Mouse (Mus musculus) CH12.LX (cell line): ENCODE measurements at regions not wholly inside any gene's neighbourhood (a gene's known extent, or its start where the extent isn't known, plus 50 kb on each side); places are given as distances from the start of the nearest gene placed in this dataset.

Source experiments
- DNase-seq: peaks from one replicate; pipeline ENCODE4 v3.0.0-alpha.2; 2013; ENCODE audit errors: extremely low read depth
- H3K27ac ChIP-seq: 2 replicates; pipeline ENCODE4 v1.5.1; 2012; ENCODE audit warnings: low read depth, mild to moderate bottlenecking, control low read depth, moderate library complexity; ENCODE audit not compliant: insufficient read depth
- H3K27me3 ChIP-seq: replicated peaks from 2 replicates; pipeline ENCODE3; 2012; ENCODE audit warnings: inconsistent platforms
- H3K36me3 ChIP-seq, 2 experiments: replicated peaks in 1 of 2; 2 replicates each; pipeline versions ENCODE3 to v1.6.1; 2012; ENCODE audit warnings: inconsistent platforms in 1 of 2, low read length in 1 of 2, mild to moderate bottlenecking in 1 of 2, mixed read lengths in 1 of 2, moderate library complexity in 1 of 2; ENCODE audit not compliant: control insufficient read depth in 1 of 2, insufficient read depth in 1 of 2
- H3K4me1 ChIP-seq, 2 experiments: 2 replicates each; pipeline ENCODE4 v1.6.1; 2012; ENCODE audit warnings: inconsistent platforms in 1 of 2, moderate library complexity in 1 of 2; ENCODE audit not compliant: insufficient read depth in 2 of 2, control insufficient read depth in 1 of 2
- H3K4me2 ChIP-seq: 2 replicates; pipeline ENCODE4 v1.6.1; 2012; ENCODE audit warnings: low read depth, mild to moderate bottlenecking, control low read depth; ENCODE audit not compliant: poor library complexity, insufficient read depth, severe bottlenecking
- H3K4me3 ChIP-seq, 3 experiments: fragments of 150-350 bp in 1 of 3; sonication (generic) in 1 of 3; replicated peaks in 1 of 3; 2 replicates each; pipeline versions ENCODE3 to v1.5.1; 2011 to 2012; ENCODE audit warnings: low read depth in 2 of 3, low read length in 2 of 3, mild to moderate bottlenecking in 2 of 3, moderate library complexity in 2 of 3, control low read depth in 1 of 3, improper control_type of control experiment in 1 of 3, inconsistent platforms in 1 of 3, mixed read lengths in 1 of 3; ENCODE audit not compliant: poor library complexity in 1 of 3
- H3K79me2 ChIP-seq: replicated peaks from 2 replicates; pipeline ENCODE4 v1.6.1; 2012; ENCODE audit warnings: mild to moderate bottlenecking, moderate library complexity; ENCODE audit not compliant: control insufficient read depth, poor library complexity, insufficient read depth, severe bottlenecking; ENCODE audit errors: extremely low read depth
- H3K9ac ChIP-seq: 2 replicates; pipeline ENCODE4 v1.6.1; 2012; ENCODE audit warnings: low read depth, mild to moderate bottlenecking, control low read depth, moderate library complexity; ENCODE audit not compliant: insufficient read depth
- H3K9me3 ChIP-seq: replicated peaks from 2 replicates; pipeline ENCODE3; 2012; ENCODE audit warnings: low read length, inconsistent platforms, mixed read lengths
- BHLHE40 ChIP-seq: IDR thresholded peaks from 2 replicates; pipeline ENCODE4 v1.6.1; 2011; ENCODE audit warnings: mild to moderate bottlenecking, low read depth, low read length, improper control_type of control experiment
- CHD2 ChIP-seq: IDR thresholded peaks from 2 replicates; pipeline ENCODE4 v1.6.1; 2011; ENCODE audit warnings: low read length, improper control_type of control experiment
- E2F4 ChIP-seq: IDR thresholded peaks from 2 replicates; pipeline ENCODE4 v1.6.1; 2011; ENCODE audit warnings: low read depth, low read length, improper control_type of control experiment; ENCODE audit not compliant: insufficient replicate concordance
- ELF1 ChIP-seq: IDR thresholded peaks from 2 replicates; pipeline ENCODE4 v1.6.1; 2014; ENCODE audit warnings: low read depth, mild to moderate bottlenecking, inconsistent platforms, low read length, improper control_type of control experiment
- EP300 ChIP-seq: IDR thresholded peaks from 2 replicates; pipeline ENCODE4 v1.6.1; 2011; ENCODE audit warnings: low read length, improper control_type of control experiment
- GABPA ChIP-seq: IDR thresholded peaks from 2 replicates; pipeline ENCODE4 v1.6.1; 2012; ENCODE audit warnings: low read depth, low read length, improper control_type of control experiment, inconsistent platforms; ENCODE audit not compliant: insufficient replicate concordance
- HCFC1 ChIP-seq: IDR thresholded peaks from 2 replicates; pipeline ENCODE4 v1.6.1; 2012; ENCODE audit warnings: low read depth, mild to moderate bottlenecking, inconsistent platforms, low read length, improper control_type of control experiment
- IRF4 ChIP-seq: IDR thresholded peaks from 2 replicates; pipeline ENCODE4 v1.6.1; 2014; ENCODE audit warnings: low read depth, mild to moderate bottlenecking, inconsistent platforms, low read length, improper control_type of control experiment
- JUND ChIP-seq: conservative IDR thresholded peaks from 2 replicates; pipeline ENCODE4 v1.6.1; 2011; ENCODE audit warnings: low read depth, low read length, improper control_type of control experiment
- KAT2A ChIP-seq: IDR thresholded peaks from 2 replicates; pipeline ENCODE4 v1.6.1; 2012; ENCODE audit warnings: low read length, improper control_type of control experiment, inconsistent platforms; ENCODE audit not compliant: insufficient replicate concordance
- MAFK ChIP-seq: IDR thresholded peaks from 2 replicates; pipeline ENCODE4 v1.6.1; 2011; ENCODE audit warnings: low read length, improper control_type of control experiment; ENCODE audit not compliant: insufficient replicate concordance
- MEF2A ChIP-seq: IDR thresholded peaks from 2 replicates; pipeline ENCODE4 v1.6.1; 2014; ENCODE audit warnings: low read depth, mild to moderate bottlenecking, inconsistent platforms, low read length, improper control_type of control experiment, borderline replicate concordance
- MXI1 ChIP-seq: IDR thresholded peaks from 2 replicates; pipeline ENCODE4 v1.6.1; 2011; ENCODE audit warnings: mild to moderate bottlenecking, low read depth, low read length, improper control_type of control experiment
- NELFE ChIP-seq: IDR thresholded peaks from 2 replicates; pipeline ENCODE4 v1.6.1; 2011; ENCODE audit warnings: low read depth, low read length, improper control_type of control experiment
- NRF1 ChIP-seq: IDR thresholded peaks from 2 replicates; pipeline ENCODE4 v1.6.1; 2014; ENCODE audit warnings: low read depth, mild to moderate bottlenecking, inconsistent platforms, low read length, improper control_type of control experiment, moderate library complexity
- PAX5 ChIP-seq: IDR thresholded peaks from 2 replicates; pipeline ENCODE4 v1.6.1; 2012; ENCODE audit warnings: low read length, inconsistent platforms, mixed read lengths
- RAD21 ChIP-seq: IDR thresholded peaks from 2 replicates; pipeline ENCODE4 v1.6.1; 2011; ENCODE audit warnings: low read depth, mild to moderate bottlenecking, low read length, improper control_type of control experiment, moderate library complexity
- RCOR1 ChIP-seq: conservative IDR thresholded peaks from 2 replicates; pipeline ENCODE4 v1.6.1; 2012; ENCODE audit warnings: low read depth, mild to moderate bottlenecking, inconsistent platforms, low read length, improper control_type of control experiment
- SIN3A ChIP-seq: IDR thresholded peaks from 2 replicates; pipeline ENCODE4 v1.6.1; 2012; ENCODE audit warnings: low read length, improper control_type of control experiment, inconsistent platforms
- TBP ChIP-seq: conservative IDR thresholded peaks from 2 replicates; pipeline ENCODE4 v1.6.1; 2011; ENCODE audit warnings: low read depth, low read length, improper control_type of control experiment
- ZKSCAN1 ChIP-seq: IDR thresholded peaks from 2 replicates; pipeline ENCODE4 v1.6.1; 2012; ENCODE audit warnings: low read depth, inconsistent platforms, low read length, improper control_type of control experiment, borderline replicate concordance
- ZMIZ1 ChIP-seq: IDR thresholded peaks from 2 replicates; pipeline ENCODE4 v1.6.1; 2012; ENCODE audit warnings: low read depth, mild to moderate bottlenecking, inconsistent platforms, low read length, improper control_type of control experiment
- ZNF384 ChIP-seq: IDR thresholded peaks from 2 replicates; pipeline ENCODE4 v1.6.1; 2012; ENCODE audit warnings: low read depth, low read length, improper control_type of control experiment, inconsistent platforms
- dilution Hi-C: fragments of 300-500 bp; cut with MboI; formaldehyde crosslinking; loops from 2 replicates; pipeline ENCODE4 v1.14.3; 2020; ENCODE audit warnings: low sequenced_read_pairs; ENCODE audit not compliant: extremely low pct_unique_long_range_greater_than_20kb, extremely low pct_ligation_motif_present
- in situ Hi-C: fragments of 300-500 bp; cut with MboI; formaldehyde crosslinking; loops from 3 replicates; pipeline ENCODE4 v1.14.3; 2019; ENCODE audit warnings: low sequenced_read_pairs, low pct_ligation_motif_present, low pct_unique_long_range_greater_than_20kb, mixed read lengths

DNA sequence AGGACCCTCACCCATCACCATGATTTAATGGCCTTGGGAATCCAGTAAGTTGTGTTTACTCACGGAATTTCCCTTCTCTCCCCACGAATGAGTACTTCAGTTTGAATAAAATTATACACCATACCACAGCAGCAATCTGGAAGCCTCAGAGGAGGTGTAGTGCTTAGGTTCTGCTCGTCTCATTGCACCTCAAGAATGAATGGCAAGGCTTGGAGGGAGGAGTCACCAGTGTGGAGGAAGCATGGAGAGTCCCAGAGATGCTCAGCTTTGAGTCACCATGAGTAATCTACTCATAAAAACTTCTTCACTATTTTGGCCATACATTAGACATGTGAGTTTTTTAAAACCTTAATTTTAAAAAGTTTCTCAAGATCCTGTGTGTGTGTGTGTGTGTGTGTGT, 98.8 kb upstream of the Nrip1 start:
- TF ChIP-seq PAX5 (no peak), KAT2A (no peak), E2F4 (no peak), JUND (no peak)
- no peak overlapping the region for H3K4me3 ChIP-seq
- no peak overlapping the region for H3K4me2 ChIP-seq
- H3K36me3 ChIP-seq, result no peaks in the 10 kb centered on the region
- no peak overlapping the region for H3K9ac ChIP-seq
- H3K9me3 ChIP-seq, result peaks cover 67% of the 10 kb centered on the region
- no peak overlapping the region for H3K27ac ChIP-seq
- H3K27me3 ChIP-seq, result no peaks in the 10 kb centered on the region
- no peaks in the 10 kb centered on the region for H3K79me2 ChIP-seq
- in situ Hi-C loops (no loop called here), dilution Hi-C loops (no loop called here)
- no peaks in the 10 kb centered on the region for H3K4me1 ChIP-seq
- no peak for DNase-seq

DNA sequence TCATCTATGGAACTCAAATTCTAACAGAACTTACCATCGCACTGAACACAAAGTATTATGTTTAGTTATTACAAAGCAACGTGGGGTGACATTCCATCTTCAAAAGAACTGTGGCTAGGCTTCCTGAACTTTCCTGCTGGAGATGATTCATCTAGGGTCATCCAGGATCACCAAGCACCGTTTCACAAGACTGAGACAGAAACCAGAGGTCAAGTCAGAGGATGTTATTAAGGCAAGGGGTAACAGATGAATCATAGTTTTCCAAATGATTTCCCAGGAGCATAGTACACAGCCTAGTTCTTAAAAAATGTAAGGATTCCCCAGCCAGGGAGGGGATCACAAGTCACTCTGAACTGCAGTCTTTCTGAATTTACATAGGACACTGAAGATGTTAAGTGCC, 97.5 kb upstream of the Nrip1 start:
- in situ Hi-C loops (no loop called here), dilution Hi-C loops (no loop called here)

DNA sequence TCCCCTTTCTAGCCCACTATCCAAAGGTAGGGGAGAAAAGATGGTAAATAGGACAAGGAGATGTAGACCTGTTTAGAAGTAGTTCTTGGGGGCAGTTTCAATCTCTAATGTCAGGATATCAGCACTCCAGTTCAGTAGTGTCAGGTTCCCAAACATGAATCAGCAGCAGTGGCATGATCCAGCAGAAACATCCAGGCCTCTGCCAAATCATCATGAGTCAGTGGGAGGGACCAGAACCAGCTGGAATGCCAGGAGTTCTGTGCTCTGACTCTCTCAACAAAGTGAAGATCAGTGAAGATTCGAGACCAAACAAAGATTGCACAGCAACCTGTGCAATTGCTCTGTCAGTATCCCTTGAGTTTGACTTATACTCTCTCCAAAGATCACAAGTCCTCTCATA, 85.9 kb upstream of the Nrip1 start:
- no peak overlapping the region for H3K4me3 ChIP-seq
- H3K79me2 ChIP-seq, result no peaks in the 10 kb centered on the region
- no peaks in the 10 kb centered on the region for H3K27me3 ChIP-seq
- in situ Hi-C loops, result no loop called here
- no peak overlapping the region for H3K9ac ChIP-seq
- no peak overlapping the region for H3K4me2 ChIP-seq
- H3K9me3 ChIP-seq, result peaks cover 81% of the 10 kb centered on the region
- no peak for DNase-seq
- H3K36me3 ChIP-seq, result no peaks in the 10 kb centered on the region
- dilution Hi-C loops, result no loop called here
- H3K4me1 ChIP-seq, result no peaks in the 10 kb centered on the region
- H3K27ac ChIP-seq, result no peak overlapping the region
- no peak for TF ChIP-seq RAD21
- TF ChIP-seq CHD2, result no peak
- TF ChIP-seq E2F4, result no peak
- TF ChIP-seq MEF2A, result no peak
- TF ChIP-seq SIN3A, result no peak
- TF ChIP-seq NRF1, result no peak
- no peak for TF ChIP-seq PAX5
- no peak for TF ChIP-seq ZMIZ1
- no peak for TF ChIP-seq TBP
- no peak for TF ChIP-seq ZNF384

More for the DNA sequence above, 97.5 kb upstream of the Nrip1 start:
- no peak for DNase-seq
- Histone ChIP-seq H3K79me2 (no peaks in the 10 kb centered on the region), H3K27me3 (no peaks in the 10 kb centered on the region), H3K4me2 (no peak overlapping the region), H3K9ac (no peak overlapping the region), H3K4me1 (no peaks in the 10 kb centered on the region), H3K9me3 (peaks cover 68% of the 10 kb centered on the region), H3K4me3 (no peak overlapping the region), H3K27ac (no peak overlapping the region), H3K36me3 (no peaks in the 10 kb centered on the region)
- no peak for TF ChIP-seq E2F4
- TF ChIP-seq HCFC1, result no peak
- no peak for TF ChIP-seq ZKSCAN1
- no peak for TF ChIP-seq CHD2
- TF ChIP-seq GABPA, result no peak
- TF ChIP-seq IRF4, result no peak
- no peak for TF ChIP-seq MAFK
- TF ChIP-seq MXI1, result no peak
- no peak for TF ChIP-seq ELF1
- TF ChIP-seq BHLHE40, result no peak
- TF ChIP-seq RCOR1, result no peak
- no peak for TF ChIP-seq NRF1
- TF ChIP-seq EP300, result no peak
- no peak for TF ChIP-seq MEF2A
- no peak for TF ChIP-seq ZMIZ1
- no peak for TF ChIP-seq NELFE
- TF ChIP-seq PAX5, result no peak
